Mouse (Mus musculus): ENCODE data around the gene Slc15a5. TPM values are rescaled to one million over a fixed set of nuclear protein-coding genes. Genes with fewer than 3 reads are reported as not detected.

Gene Slc15a5
- polyA plus RNA-seq (2012; rRNA removed): 0.48 TPM in 1 of 2 replicates, not detected in the other

- H3K4me3 ChIP-seq (ENCODE audit: insufficient read depth, low read depth, low read length): no peak within 1 kb of the TSS
- no peaks in the 10 kb centered on the region for H3K36me3 ChIP-seq (ENCODE audit: control insufficient read depth, insufficient read depth, low read length)
- WGBS: 89% methylated on average over 4 of the region's 4 CpGs
- no peaks in the 10 kb centered on the region for H3K27me3 ChIP-seq (replicated peaks; ENCODE audit: control insufficient read depth, insufficient read depth, low read length)
- no peak within 1 kb of the TSS for H3K27ac ChIP-seq (ENCODE audit: insufficient read depth, low read depth, low read length)
- no peak for DNase-seq
- no peak for TF ChIP-seq CTCF (conservative IDR thresholded peaks at IDR 0.05; ENCODE audit: insufficient read depth, insufficient read length, low read depth, low read length)
- TF ChIP-seq POLR2A (IDR thresholded peaks at IDR 0.05; ENCODE audit: low read depth, low read length): no peak
- H3K4me1 ChIP-seq (ENCODE audit: control insufficient read depth, insufficient read depth, low read length): no peaks in the 10 kb centered on the region
Observed at GRCm38 (mm10) chr6:138079816-138080215, at the start of gene Slc15a5. Gene Slc15a5 (minus strand): TSS chr6:138079916.

- no peak for TF ChIP-seq POLR2A (IDR thresholded peaks at IDR 0.05; ENCODE audit: low read depth, low read length)
- no peak for TF ChIP-seq CTCF (conservative IDR thresholded peaks at IDR 0.05; ENCODE audit: insufficient read depth, insufficient read length, low read depth, low read length)
Observed at GRCm38 (mm10) chr6:138128392-138129335, 48.9 kb upstream of the Slc15a5 start.

GRCm38 (mm10) chr6:138117496-138117895 lies 37.8 kb upstream of the Slc15a5 start:
- no peak overlapping the region for H3K4me3 ChIP-seq (ENCODE audit: insufficient read depth, low read depth, low read length)

More at GRCm38 (mm10) chr6:138128392-138129335, 48.9 kb upstream of the Slc15a5 start:
- no peak for DNase-seq
- no peak overlapping the region for H3K27ac ChIP-seq (ENCODE audit: insufficient read depth, low read depth, low read length)
- H3K4me3 ChIP-seq (ENCODE audit: insufficient read depth, low read depth, low read length): no peak overlapping the region
- H3K36me3 ChIP-seq (ENCODE audit: control insufficient read depth, insufficient read depth, low read length): no peaks in the 10 kb centered on the region
- H3K4me1 ChIP-seq (ENCODE audit: control insufficient read depth, insufficient read depth, low read length): no peaks in the 10 kb centered on the region
- WGBS: 74% methylated on average over 10 of the region's 10 CpGs
- H3K27me3 ChIP-seq (replicated peaks; ENCODE audit: control insufficient read depth, insufficient read depth, low read length): no peaks in the 10 kb centered on the region

GRCm38 (mm10) chr6:138104559-138104958 lies 24.8 kb upstream of the Slc15a5 start:
- Histone ChIP-seq H3K4me3 (ENCODE audit: insufficient read depth, low read depth, low read length) (no peak overlapping the region), H3K27me3 (replicated peaks; ENCODE audit: control insufficient read depth, insufficient read depth, low read length) (no peaks in the 10 kb centered on the region), H3K27ac (ENCODE audit: insufficient read depth, low read depth, low read length) (no peak overlapping the region), H3K36me3 (ENCODE audit: control insufficient read depth, insufficient read depth, low read length) (no peaks in the 10 kb centered on the region), H3K4me1 (ENCODE audit: control insufficient read depth, insufficient read depth, low read length) (no peaks in the 10 kb centered on the region)
- no peak for TF ChIP-seq POLR2A (IDR thresholded peaks at IDR 0.05; ENCODE audit: low read depth, low read length)
- TF ChIP-seq CTCF (conservative IDR thresholded peaks at IDR 0.05; ENCODE audit: insufficient read depth, insufficient read length, low read depth, low read length): no peak
- DNase-seq: no peak

More at GRCm38 (mm10) chr6:138117496-138117895, 37.8 kb upstream of the Slc15a5 start:
- Histone ChIP-seq H3K27ac (ENCODE audit: insufficient read depth, low read depth, low read length) (no peak overlapping the region), H3K36me3 (ENCODE audit: control insufficient read depth, insufficient read depth, low read length) (no peaks in the 10 kb centered on the region), H3K27me3 (replicated peaks; ENCODE audit: control insufficient read depth, insufficient read depth, low read length) (no peaks in the 10 kb centered on the region), H3K4me1 (ENCODE audit: control insufficient read depth, insufficient read depth, low read length) (no peaks in the 10 kb centered on the region)
- DNase-seq: no peak
- TF ChIP-seq POLR2A (IDR thresholded peaks at IDR 0.05; ENCODE audit: low read depth, low read length): no peak
- no peak for TF ChIP-seq CTCF (conservative IDR thresholded peaks at IDR 0.05; ENCODE audit: insufficient read depth, insufficient read length, low read depth, low read length)
- 77% methylated on average over 3 of the region's 3 CpGs for WGBS

GRCm38 (mm10) chr6:138102940-138103339 lies 23.2 kb upstream of the Slc15a5 start:
- no peaks in the 10 kb centered on the region for H3K4me1 ChIP-seq (ENCODE audit: control insufficient read depth, insufficient read depth, low read length)
- no peaks in the 10 kb centered on the region for H3K36me3 ChIP-seq (ENCODE audit: control insufficient read depth, insufficient read depth, low read length)
- WGBS: 59% methylated on average over 7 of the region's 7 CpGs
- no peak for TF ChIP-seq CTCF (conservative IDR thresholded peaks at IDR 0.05; ENCODE audit: insufficient read depth, insufficient read length, low read depth, low read length)
- no peak for TF ChIP-seq POLR2A (IDR thresholded peaks at IDR 0.05; ENCODE audit: low read depth, low read length)
- H3K27me3 ChIP-seq (replicated peaks; ENCODE audit: control insufficient read depth, insufficient read depth, low read length): no peaks in the 10 kb centered on the region
- no peak overlapping the region for H3K4me3 ChIP-seq (ENCODE audit: insufficient read depth, low read depth, low read length)
- DNase-seq: no peak
- H3K27ac ChIP-seq (ENCODE audit: insufficient read depth, low read depth, low read length): no peak overlapping the region

- no peak for DNase-seq
- WGBS: 91% methylated on average over 4 of the region's 4 CpGs
- Histone ChIP-seq H3K27ac (ENCODE audit: insufficient read depth, low read depth, low read length) (no peak overlapping the region), H3K4me3 (ENCODE audit: insufficient read depth, low read depth, low read length) (no peak overlapping the region), H3K27me3 (replicated peaks; ENCODE audit: control insufficient read depth, insufficient read depth, low read length) (no peaks in the 10 kb centered on the region), H3K36me3 (ENCODE audit: control insufficient read depth, insufficient read depth, low read length) (no peaks in the 10 kb centered on the region), H3K4me1 (ENCODE audit: control insufficient read depth, insufficient read depth, low read length) (no peaks in the 10 kb centered on the region)
- no peak for TF ChIP-seq CTCF (conservative IDR thresholded peaks at IDR 0.05; ENCODE audit: insufficient read depth, insufficient read length, low read depth, low read length)
Observed at GRCm38 (mm10) chr6:138101843-138102242, 22.1 kb upstream of the Slc15a5 start.

- Histone ChIP-seq H3K4me1 (ENCODE audit: control insufficient read depth, insufficient read depth, low read length) (no peaks in the 10 kb centered on the region), H3K27me3 (replicated peaks; ENCODE audit: control insufficient read depth, insufficient read depth, low read length) (no peaks in the 10 kb centered on the region), H3K4me3 (ENCODE audit: insufficient read depth, low read depth, low read length) (no peak overlapping the region), H3K36me3 (ENCODE audit: control insufficient read depth, insufficient read depth, low read length) (no peaks in the 10 kb centered on the region), H3K27ac (ENCODE audit: insufficient read depth, low read depth, low read length) (no peak overlapping the region)
- TF ChIP-seq CTCF (conservative IDR thresholded peaks at IDR 0.05; ENCODE audit: insufficient read depth, insufficient read length, low read depth, low read length) (no peak), POLR2A (IDR thresholded peaks at IDR 0.05; ENCODE audit: low read depth, low read length) (no peak)
- 47% methylated on average over 3 of the region's 3 CpGs for WGBS
- DNase-seq: no peak
Observed at GRCm38 (mm10) chr6:138099646-138100045, 19.9 kb upstream of the Slc15a5 start.
